Mouse (Mus musculus) heart, embryonic 14.5 days (tissue): ENCODE measurements around the gene Tmem198. TPM values are rescaled to one million over a fixed set of nuclear protein-coding genes. Genes with fewer than 3 reads are reported as not detected.

Source experiments
- ATAC-seq: fragments of 200-750 bp; cut with Nextera tagmentation; 2 replicates; pipeline ENCODE4 v1.8.0; 2017; ENCODE audit warnings: low read depth, moderate TSS enrichment; ENCODE audit not compliant: insufficient number of reproducible peaks, insufficient read depth, low FRiP score
- H3K27ac ChIP-seq, 2 experiments: fragments of 200-500 bp in 1 of 2; fragments of 300-500 bp in 1 of 2; sonication (generic) in 1 of 2; replicated peaks in 1 of 2; 2 replicates each; pipeline ENCODE4 v1.5.1; 2012 to 2014; ENCODE audit warnings: low read depth in 2 of 2, low read length in 2 of 2, control low read depth in 1 of 2, mild to moderate bottlenecking in 1 of 2, mixed read lengths in 1 of 2; ENCODE audit not compliant: control insufficient read depth in 1 of 2, insufficient read depth in 1 of 2
- H3K27me3 ChIP-seq: fragments of 300-500 bp; sonication (generic); 2 replicates; pipeline ENCODE4 v1.6.1; 2014; ENCODE audit warnings: mild to moderate bottlenecking, low read length, control low read depth; ENCODE audit not compliant: control insufficient read depth, insufficient read depth
- H3K36me3 ChIP-seq: fragments of 300-500 bp; sonication (generic); 2 replicates; pipeline ENCODE4 v1.6.1; 2014; ENCODE audit warnings: mild to moderate bottlenecking, control low read depth, low read length, mixed read lengths; ENCODE audit not compliant: control insufficient read depth, insufficient read depth
- H3K4me1 ChIP-seq, 2 experiments: fragments of 200-500 bp in 1 of 2; fragments of 300-500 bp in 1 of 2; sonication (generic) in 1 of 2; 2 replicates each; pipeline ENCODE4 v1.6.1; 2012 to 2014; ENCODE audit warnings: low read length in 2 of 2, control low read depth in 1 of 2, mixed read lengths in 1 of 2; ENCODE audit not compliant: control insufficient read depth in 2 of 2, insufficient read depth in 2 of 2
- H3K4me2 ChIP-seq: fragments of 300-500 bp; sonication (generic); 2 replicates; pipeline ENCODE4 v1.6.1; 2014; ENCODE audit warnings: mild to moderate bottlenecking, low read length
- H3K4me3 ChIP-seq, 2 experiments: fragments of 200-500 bp in 1 of 2; fragments of 300-500 bp in 1 of 2; sonication (generic) in 1 of 2; 2 replicates each; pipeline ENCODE4 v1.5.1; 2012 to 2014; ENCODE audit warnings: low read length in 2 of 2, mild to moderate bottlenecking in 2 of 2, control low read depth in 1 of 2, low read depth in 1 of 2, moderate library complexity in 1 of 2; ENCODE audit not compliant: control insufficient read depth in 1 of 2, insufficient read depth in 1 of 2
- H3K9ac ChIP-seq: fragments of 300-500 bp; sonication (generic); 2 replicates; pipeline ENCODE4 v1.6.1; 2014; ENCODE audit warnings: mild to moderate bottlenecking, low read length
- H3K9me3 ChIP-seq: fragments of 300-500 bp; sonication (generic); 2 replicates; pipeline ENCODE4 v1.6.1; 2016; ENCODE audit warnings: low read length, control low read depth; ENCODE audit not compliant: control insufficient read depth
- WGBS: fragments of 180-500 bp; shearing (Covaris S2); extraction: QIAGEN DNeasy Blood & Tissue Kit; methylation state at CpG from one replicate; pipeline ENCODE4 v1.1.7; 2014; 5-methylcytosine and 5-hydroxymethylcytosine counted together
- polyA plus RNA-seq: library from polyadenylated mRNA; unstranded; fragments of >200 nt; fragmentation: Nextera tagmentation; extraction: Ambion mirVana; gene quantifications from 2 replicates; pipeline ENCODE4 v1.2.1, GENCODE M21; 2014

The Tmem198 gene
- polyA plus RNA-seq, 1 experiment from 2014 or later: 0.38 TPM

GRCm38 (mm10) chr1:75530546-75530945, 51.2 kb downstream of the Tmem198 start:
- H3K9me3 ChIP-seq: no peaks in the 10 kb centered on the region
- H3K4me1 ChIP-seq: no peaks in the 10 kb centered on the region
- H3K4me2 ChIP-seq: no peak overlapping the region
- ATAC-seq: no peak
- H3K9ac ChIP-seq: no peak overlapping the region
- H3K27me3 ChIP-seq: no peaks in the 10 kb centered on the region
- no peak overlapping the region for H3K4me3 ChIP-seq
- H3K27ac ChIP-seq: no peak overlapping the region
- peaks cover 88% of the 10 kb centered on the region for H3K36me3 ChIP-seq
- 48% methylated on average over 4 of the region's 4 CpGs for WGBS

- H3K4me2 ChIP-seq: no peak overlapping the region
- H3K27me3 ChIP-seq: no peaks in the 10 kb centered on the region
- no peak overlapping the region for H3K4me3 ChIP-seq
- 83% methylated on average over 19 of the region's 19 CpGs for WGBS
- no peaks in the 10 kb centered on the region for H3K9me3 ChIP-seq
- H3K9ac ChIP-seq: no peak overlapping the region
- no peak overlapping the region for H3K27ac ChIP-seq
- H3K36me3 ChIP-seq: peaks cover 87% of the 10 kb centered on the region
- H3K4me1 ChIP-seq: no peaks in the 10 kb centered on the region
- no peak for ATAC-seq
These were observed 53.2 kb downstream of the Tmem198 start for GRCm38 (mm10) chr1:75532280-75533172.

- no peak overlapping the region for H3K9ac ChIP-seq
- ATAC-seq: no peak
These were observed 54.3 kb downstream of the Tmem198 start for GRCm38 (mm10) chr1:75533325-75534252.

More at GRCm38 (mm10) chr1:75533325-75534252, 54.3 kb downstream of the Tmem198 start:
- H3K36me3 ChIP-seq: peaks cover 78% of the 10 kb centered on the region
- no peak overlapping the region for H3K4me2 ChIP-seq
- no peaks in the 10 kb centered on the region for H3K4me1 ChIP-seq
- no peak overlapping the region for H3K4me3 ChIP-seq
- H3K27ac ChIP-seq: no peak overlapping the region
- no peaks in the 10 kb centered on the region for H3K27me3 ChIP-seq
- no peaks in the 10 kb centered on the region for H3K9me3 ChIP-seq
- WGBS: 80% methylated on average over 19 of the region's 19 CpGs

Other genes with a start within 250 kb of the Tmem198 start
- not detected in 2 replicates for gene A630095N17Rik, start 247.4 kb upstream of the Tmem198 start, polyA plus RNA-seq
- gene Dnajb2, start 243.1 kb upstream of the Tmem198 start, polyA plus RNA-seq: 16.9 and 17.8 TPM in 2 replicates
- 0.38 and 0.41 TPM in 2 replicates for gene Ptprn, start 215.0 kb upstream of the Tmem198 start, polyA plus RNA-seq
- gene Resp18, start 201.1 kb upstream of the Tmem198 start, polyA plus RNA-seq: 0.53 TPM in 1 of 2 replicates, not detected in the other
- gene Dnpep, start 161.5 kb upstream of the Tmem198 start, polyA plus RNA-seq: 122 and 128 TPM in 2 replicates
- 351 and 377 TPM in 2 replicates for gene Des, start 119.2 kb upstream of the Tmem198 start, polyA plus RNA-seq
- gene Speg, start 104.2 kb upstream of the Tmem198 start, polyA plus RNA-seq: 52.4 and 53.4 TPM in 2 replicates
- gene Gmppa, start 43.6 kb upstream of the Tmem198 start, polyA plus RNA-seq: 53.3 and 71.9 TPM in 2 replicates
- gene Asic4, start 29.1 kb upstream of the Tmem198 start, polyA plus RNA-seq: 0.18 TPM in 1 of 2 replicates, not detected in the other
- gene Chpf, start 225 bp upstream of the Tmem198 start, polyA plus RNA-seq: 23.5 and 27.0 TPM in 2 replicates
- 109 and 124 TPM in 2 replicates for gene Obsl1, start 26.9 kb downstream of the Tmem198 start, polyA plus RNA-seq
- 2.6 and 3.9 TPM in 2 replicates for gene Inha, start 27.5 kb downstream of the Tmem198 start, polyA plus RNA-seq
- gene Stk11ip, start 42.0 kb downstream of the Tmem198 start, polyA plus RNA-seq: 11.3 and 11.8 TPM in 2 replicates
- gene Slc4a3, start 66.7 kb downstream of the Tmem198 start, polyA plus RNA-seq: 20.8 and 24.2 TPM in 2 replicates